Comparison of ENCODE assay signal across 8 mouse cellular contexts in genomic region chr1:156754608-156755413, GRCm38 (mm10). TPM values are rescaled to one million over a fixed set of nuclear protein-coding genes. Genes with fewer than 3 reads are reported as not detected.
DNase-seq lines count a peak whose midpoint lies in the region; ATAC-seq and TF ChIP-seq lines count a peak whose summit lies in the region.

No protein-coding gene starts in this region.

- no peaks in the 10 kb centered on the region for H3K9me3 ChIP-seq in liver, postnatal 0 days (ENCODE audit: low read length)
- H3K9me3 ChIP-seq in forebrain, embryonic 16.5 days (ENCODE audit: control insufficient read depth, low read length), result no peaks in the 10 kb centered on the region
- no peaks in the 10 kb centered on the region for H3K9me3 ChIP-seq in hindbrain, embryonic 15.5 days
- H3K9me3 ChIP-seq in neural tube, embryonic 13.5 days, result no peaks in the 10 kb centered on the region

- DNase-seq in liver, adult 2 months (ENCODE audit: extremely low read depth, low read depth, low spot score), result peak; percentile 61
- no peak for DNase-seq in liver, postnatal 0 days
- DNase-seq in thymus, postnatal 4 days, result no peak
- DNase-seq in lung, adult 2 months, result no peak
- no peak for DNase-seq in frontal cortex, postnatal 36 days (ENCODE audit: low spot score in 2 of 2)

- H3K36me3 ChIP-seq in liver, adult 2 months (ENCODE audit: control insufficient read depth, insufficient read depth, low read length), result no peaks in the 10 kb centered on the region
- H3K36me3 ChIP-seq in liver, postnatal 0 days (replicated peaks; ENCODE audit: insufficient read depth, low read length), result no peaks in the 10 kb centered on the region
- no peaks in the 10 kb centered on the region for H3K36me3 ChIP-seq in forebrain, embryonic 16.5 days (ENCODE audit: control insufficient read depth, insufficient read depth)
- H3K36me3 ChIP-seq in hindbrain, embryonic 15.5 days, result no peaks in the 10 kb centered on the region
- no peaks in the 10 kb centered on the region for H3K36me3 ChIP-seq in neural tube, embryonic 13.5 days

- H3K4me3 ChIP-seq in liver, adult 2 months (ENCODE audit: insufficient read depth, low read depth, low read length), result no peak overlapping the region
- H3K4me3 ChIP-seq in liver, postnatal 0 days (ENCODE audit: low read depth, low read length), result no peak overlapping the region
- H3K4me3 ChIP-seq in forebrain, embryonic 16.5 days (replicated peaks; ENCODE audit: low read length), result no peak overlapping the region
- H3K4me3 ChIP-seq in hindbrain, embryonic 15.5 days, result no peak overlapping the region
- no peak overlapping the region for H3K4me3 ChIP-seq in neural tube, embryonic 13.5 days
- H3K4me3 ChIP-seq in lung, adult 2 months (replicated peaks; ENCODE audit: extremely low read depth, low read depth, low read length), result no peak overlapping the region

- no peak overlapping the region for H3K27ac ChIP-seq in liver, adult 2 months (replicated peaks; ENCODE audit: insufficient read depth, low read depth, low read length)
- no peak overlapping the region for H3K27ac ChIP-seq in liver, postnatal 0 days (ENCODE audit: low read depth)
- H3K27ac ChIP-seq in forebrain, embryonic 16.5 days (ENCODE audit: low read length), result peak overlapping the region; percentile 45; the same call in 1 of the 2 replicates
- H3K27ac ChIP-seq in hindbrain, embryonic 15.5 days (replicated peaks), result peak overlapping the region; percentile 78
- peak overlapping the region; percentile 59 for H3K27ac ChIP-seq in neural tube, embryonic 13.5 days (replicated peaks)

- no peak for TF ChIP-seq CTCF in liver, adult 2 months (IDR thresholded peaks at IDR 0.05; ENCODE audit: low read depth, low read length)
- TF ChIP-seq CTCF in liver, postnatal 0 days (IDR thresholded peaks at IDR 0.05; ENCODE audit: low read depth), result no peak
- no peak for TF ChIP-seq CTCF in lung, adult 2 months (IDR thresholded peaks at IDR 0.05; ENCODE audit: insufficient read depth, low read length)

- H3K4me1 ChIP-seq in liver, adult 2 months (ENCODE audit: control insufficient read depth, insufficient read depth, low read length), result no peaks in the 10 kb centered on the region; the same call in 1 of the 2 replicates
- H3K4me1 ChIP-seq in liver, postnatal 0 days (ENCODE audit: insufficient read depth), result peaks cover 10% of the 10 kb centered on the region
- peaks cover 16% of the 10 kb centered on the region for H3K4me1 ChIP-seq in forebrain, embryonic 16.5 days (replicated peaks; ENCODE audit: control insufficient read depth, insufficient read depth, low read length)
- peaks cover 32% of the 10 kb centered on the region for H3K4me1 ChIP-seq in hindbrain, embryonic 15.5 days (replicated peaks)
- peaks cover 50% of the 10 kb centered on the region for H3K4me1 ChIP-seq in neural tube, embryonic 13.5 days (replicated peaks)
- H3K4me1 ChIP-seq in lung, adult 2 months (ENCODE audit: control insufficient read depth, insufficient read depth, low read length), result peaks cover 4% of the 10 kb centered on the region

- 67% methylated on average over 15 of the region's 15 CpGs for WGBS in liver, adult 2 months
- whole genome bisulfite sequencing in liver, postnatal 0 days (ENCODE audit: insufficient replicate concordance), result 58% methylated on average over 15 of the region's 15 CpGs
- 39% methylated on average over 15 of the region's 15 CpGs for WGBS in forebrain, embryonic 16.5 days
- 26% methylated on average over 15 of the region's 15 CpGs for whole genome bisulfite sequencing in hindbrain, embryonic 15.5 days
- 29% methylated on average over 15 of the region's 15 CpGs for WGBS in neural tube, embryonic 13.5 days
- 40% methylated on average over 15 of the region's 15 CpGs for WGBS in lung, adult 2 months

- TF ChIP-seq POLR2A in liver, adult 2 months (IDR thresholded peaks at IDR 0.05; ENCODE audit: extremely low read depth, insufficient read depth, low read length), result no peak
- TF ChIP-seq POLR2A in lung, adult 2 months (IDR thresholded peaks at IDR 0.05; ENCODE audit: borderline replicate concordance, extremely low read depth, low read depth, low read length), result no peak

- no peaks in the 10 kb centered on the region for H3K27me3 ChIP-seq in liver, adult 2 months (ENCODE audit: control insufficient read depth, insufficient read depth, low read length)
- H3K27me3 ChIP-seq in liver, postnatal 0 days (ENCODE audit: insufficient read depth, low read length), result no peaks in the 10 kb centered on the region
- H3K27me3 ChIP-seq in forebrain, embryonic 16.5 days (replicated peaks; ENCODE audit: control insufficient read depth, insufficient read depth, low read length), result no peaks in the 10 kb centered on the region
- H3K27me3 ChIP-seq in hindbrain, embryonic 15.5 days, result no peaks in the 10 kb centered on the region
- H3K27me3 ChIP-seq in neural tube, embryonic 13.5 days, result peaks cover 7% of the 10 kb centered on the region; the same call in 1 of the 2 replicates

- no peak for ATAC-seq in liver, postnatal 0 days
- ATAC-seq in forebrain, embryonic 16.5 days, result peak; percentile 70
- peak; percentile 82 for ATAC-seq in hindbrain, embryonic 15.5 days (ENCODE audit: low FRiP score, low read depth)
- ATAC-seq in neural tube, embryonic 13.5 days (ENCODE audit: low read depth), result peak; percentile 77

- no peak for TF ChIP-seq EP300 in liver, postnatal 0 days (IDR thresholded peaks at IDR 0.05; ENCODE audit: low read depth)

- H3K4me2 ChIP-seq in liver, postnatal 0 days (ENCODE audit: low read depth, low read length), result no peak overlapping the region
- no peak overlapping the region; the same call in 1 of the 2 replicates for H3K4me2 ChIP-seq in forebrain, embryonic 16.5 days (ENCODE audit: low read length)
- H3K4me2 ChIP-seq in hindbrain, embryonic 15.5 days, result peak overlapping the region; percentile 26
- H3K4me2 ChIP-seq in neural tube, embryonic 13.5 days, result no peak overlapping the region

- no peaks in the 10 kb centered on the region for H3K79me2 ChIP-seq in liver, adult 2 months (ENCODE audit: control insufficient read depth, insufficient read depth, low read length)

- no peak overlapping the region for H3K9ac ChIP-seq in liver, adult 2 months (ENCODE audit: low read depth, low read length)
- no peak overlapping the region for H3K9ac ChIP-seq in liver, postnatal 0 days (replicated peaks)
- H3K9ac ChIP-seq in forebrain, embryonic 16.5 days (replicated peaks; ENCODE audit: low read depth, low read length), result 0 out of 2 replicates have a peak overlapping the region, but pooled peaks have one; percentile 4
- H3K9ac ChIP-seq in hindbrain, embryonic 15.5 days, result no peak overlapping the region
- H3K9ac ChIP-seq in neural tube, embryonic 13.5 days, result no peak overlapping the region

RNA-seq across cellular contexts. Expression of gene Fam20b, which starts 35.9 kb away (rescaled TPM):
- total RNA-seq in liver, adult 2 months (2014; rRNA removed), result 11.2 and 11.4 TPM in 2 replicates
- 6.8 and 8.0 TPM in 2 replicates for polyA plus RNA-seq in liver, adult 2 months (2012; rRNA removed)
- 6.0 and 6.2 TPM in 2 replicates for polyA plus RNA-seq in liver, postnatal 0 days (2015; fragmentation: Nextera tagmentation; extraction: Ambion mirVana)
- polyA plus RNA-seq in forebrain, embryonic 16.5 days (2015; fragmentation: Nextera tagmentation; extraction: Ambion mirVana), result 27.2 and 27.6 TPM in 2 replicates
- polyA plus RNA-seq in hindbrain, embryonic 15.5 days (2015; fragmentation: Nextera tagmentation; extraction: Ambion mirVana), result 29.2 and 32.7 TPM in 2 replicates
- polyA plus RNA-seq in neural tube, embryonic 13.5 days (2015; fragmentation: Nextera tagmentation; extraction: Ambion mirVana), result 27.6 and 28.2 TPM in 2 replicates
- 16.3 and 25.9 TPM in 2 replicates for polyA plus RNA-seq in lung, adult 2 months (2012; rRNA removed)

Comparison
In these comparisons a context has a peak if more than half of its experiments do, and no peak if none do; other contexts are left out.
1. H3K27ac ChIP-seq: peak in forebrain, embryonic 16.5 days (single experiment), hindbrain, embryonic 15.5 days (single experiment) and neural tube, embryonic 13.5 days (single experiment); none in liver, adult 2 months (single experiment) and liver, postnatal 0 days (single experiment).